Mouse (Mus musculus) ES-E14 (cell line): ENCODE measurements around the gene Scn1b. TPM values are rescaled to one million over a fixed set of nuclear protein-coding genes. Genes with fewer than 3 reads are reported as not detected.

Experiments
- DNase-seq: peaks from one replicate; pipeline ENCODE4 v3.0.0-alpha.2; 2013; ENCODE audit warnings: low read depth, low spot score
- H3K27ac ChIP-seq: 2 replicates; pipeline ENCODE4 v1.5.1; 2012; ENCODE audit warnings: low read depth, mild to moderate bottlenecking, low read length, moderate library complexity, mixed read lengths; ENCODE audit not compliant: poor library complexity, insufficient read depth, severe bottlenecking
- H3K36me3 ChIP-seq: 2 replicates; pipeline ENCODE4 v1.6.1; 2012; ENCODE audit warnings: mild to moderate bottlenecking, low read length, moderate library complexity, mixed read lengths; ENCODE audit not compliant: control insufficient read depth, poor library complexity, insufficient read depth, severe bottlenecking
- H3K4me1 ChIP-seq, 2 experiments: fragments of 150-350 bp in 1 of 2; sonication (generic) in 1 of 2; 2 replicates each; pipeline ENCODE4 v1.6.1; 2012; ENCODE audit warnings: low read length in 2 of 2, mild to moderate bottlenecking in 1 of 2, mixed read lengths in 1 of 2; ENCODE audit not compliant: control insufficient read depth in 2 of 2, insufficient read depth in 2 of 2, poor library complexity in 1 of 2
- H3K4me3 ChIP-seq, 2 experiments: fragments of 150-350 bp in 1 of 2; sonication (generic) in 1 of 2; 2 replicates each; pipeline ENCODE4 v1.5.1; 2012; ENCODE audit warnings: low read length in 2 of 2, low read depth in 1 of 2, mild to moderate bottlenecking in 1 of 2, mixed read lengths in 1 of 2; ENCODE audit not compliant: insufficient read depth in 1 of 2, poor library complexity in 1 of 2, severe bottlenecking in 1 of 2
- H3K9ac ChIP-seq: 2 replicates; pipeline ENCODE4 v1.6.1; 2012; ENCODE audit warnings: low read depth, mild to moderate bottlenecking, low read length, mixed read lengths; ENCODE audit not compliant: poor library complexity, insufficient read depth, severe bottlenecking
- H3K9me3 ChIP-seq: fragments of 150-350 bp; sonication (generic); 2 replicates; pipeline ENCODE4 v1.6.1; 2012; ENCODE audit warnings: low read depth, mild to moderate bottlenecking, low read length; ENCODE audit not compliant: control insufficient read depth, insufficient read depth
- CHD2 ChIP-seq: IDR thresholded peaks from 2 replicates; pipeline ENCODE4 v1.6.1; 2014; ENCODE audit warnings: mild to moderate bottlenecking, low read depth, low read length, inconsistent platforms
- HCFC1 ChIP-seq: IDR thresholded peaks from 2 replicates; pipeline ENCODE4 v1.6.1; 2012; ENCODE audit warnings: low read length, inconsistent platforms, borderline replicate concordance; ENCODE audit not compliant: insufficient read depth
- MAFK ChIP-seq: IDR thresholded peaks from 2 replicates; pipeline ENCODE4 v1.6.1; 2014; ENCODE audit warnings: mild to moderate bottlenecking, low read depth, low read length, inconsistent platforms; ENCODE audit not compliant: insufficient read depth
- ZC3H11A ChIP-seq: IDR thresholded peaks from 2 replicates; pipeline ENCODE4 v1.6.1; 2012; ENCODE audit warnings: low read depth, mild to moderate bottlenecking, inconsistent platforms, low read length, borderline replicate concordance
- ZNF384 ChIP-seq: IDR thresholded peaks from 2 replicates; pipeline ENCODE4 v1.6.1; 2012; ENCODE audit warnings: low read depth, low read length, inconsistent platforms
- in situ Hi-C, 2 experiments: fragments of 600-800 bp; cut with MboI; formaldehyde crosslinking; loops; one replicate each; pipeline ENCODE4 v1.15.1; 2025; ENCODE audit warnings: low sequenced_read_pairs in 2 of 2, inconsistent platforms in 1 of 2; ENCODE audit not compliant: unreplicated experiment in 2 of 2
- total RNA-seq: library from RNA; depleted of rRNA; stranded (reverse); fragments of 300-350 nt; gene quantifications from 2 replicates; pipeline ENCODE4 v1.2.3, GENCODE M21; 2012

Scn1b gene
- total RNA-seq, 1 experiment = 16.3 TPM

GRCm38 (mm10) chr7:31122641-31123631, 3.9 kb downstream of the Scn1b start:
- Histone ChIP-seq H3K27ac (no peak overlapping the region), H3K4me1 (peaks cover 0 to 5% of the 10 kb centered on the region in 2 experiments; a peak in 1 of 4 replicates), H3K4me3 (no peak overlapping the region), H3K9ac (no peak overlapping the region), H3K36me3 (no peaks in the 10 kb centered on the region), H3K9me3 (no peaks in the 10 kb centered on the region)
- in situ Hi-C loops = no loop called here
- DNase-seq = no peak
- TF ChIP-seq CHD2 = no peak
- no peak for TF ChIP-seq MAFK
- no peak for TF ChIP-seq ZC3H11A
- no peak for TF ChIP-seq HCFC1
- no peak for TF ChIP-seq ZNF384

GRCm38 (mm10) chr7:31119556-31119955, 7.2 kb downstream of the Scn1b start:
- no peaks in the 10 kb centered on the region for H3K9me3 ChIP-seq
- no peak overlapping the region for H3K4me3 ChIP-seq
- H3K36me3 ChIP-seq = no peaks in the 10 kb centered on the region
- H3K9ac ChIP-seq = no peak overlapping the region
- DNase-seq = no peak
- peaks cover 0 to 18% of the 10 kb centered on the region in 2 experiments; a peak in 2 of 4 replicates for H3K4me1 ChIP-seq
- TF ChIP-seq MAFK (no peak), CHD2 (no peak), HCFC1 (no peak), ZNF384 (no peak), ZC3H11A (no peak)
- no peak overlapping the region for H3K27ac ChIP-seq
- in situ Hi-C loops = no loop called here

- Histone ChIP-seq H3K9me3 (no peaks in the 10 kb centered on the region), H3K27ac (no peak overlapping the region), H3K4me3 (no peak overlapping the region), H3K36me3 (no peaks in the 10 kb centered on the region), H3K9ac (no peak overlapping the region), H3K4me1 (peaks cover 0 to 16% of the 10 kb centered on the region in 2 experiments; a peak in 2 of 4 replicates)
- TF ChIP-seq ZC3H11A (no peak), HCFC1 (no peak), MAFK (no peak), CHD2 (no peak), ZNF384 (no peak)
- in situ Hi-C loops = no loop called here
- DNase-seq = no peak
These were observed 8.3 kb downstream of the Scn1b start for GRCm38 (mm10) chr7:31118486-31118885.

- Histone ChIP-seq H3K4me3 (no peak overlapping the region; a peak in 1 of 4 replicates), H3K4me1 (peaks cover 0 to 16% of the 10 kb centered on the region in 2 experiments; a peak in 2 of 4 replicates), H3K36me3 (no peaks in the 10 kb centered on the region), H3K27ac (no peak overlapping the region), H3K9me3 (no peaks in the 10 kb centered on the region), H3K9ac (no peak overlapping the region; the same call in 1 of the 2 replicates)
- in situ Hi-C loops = no loop called here
- no peak for DNase-seq
- TF ChIP-seq ZNF384 (no peak), MAFK (no peak), ZC3H11A (no peak), CHD2 (no peak), HCFC1 (no peak)
These were observed 9.3 kb downstream of the Scn1b start for GRCm38 (mm10) chr7:31117465-31117864.
